Comparison of ENCODE assay signal across 10 mouse cellular contexts in genomic region chr6:6088151-6088550, GRCm38 (mm10).
DNase-seq lines count a peak whose midpoint lies in the region; ATAC-seq and TF ChIP-seq lines count a peak whose summit lies in the region.
"Had no signal": no experiment of that assay in that cellular context is flagged by ENCODE, and none has a peak within 500 bp of the region (broad histone marks: within the 10 kb centered on the region; RNA-seq: fewer than 3 reads in every experiment).

No protein-coding gene starts in this region.

- no peak overlapping the region for H3K9ac ChIP-seq in intestine, postnatal 0 days (ENCODE audit: low read depth, low read length)
- no peak overlapping the region for H3K9ac ChIP-seq in kidney, embryonic 16.5 days (replicated peaks; ENCODE audit: low read length)
- H3K9ac ChIP-seq: embryonic facial prominence, embryonic 15.5 days; liver, embryonic 13.5 days had no signal

- H3K27me3 ChIP-seq in intestine, postnatal 0 days (replicated peaks; ENCODE audit: control insufficient read depth, insufficient read depth, low read length), result no peaks in the 10 kb centered on the region
- no peaks in the 10 kb centered on the region for H3K27me3 ChIP-seq in kidney, embryonic 16.5 days (ENCODE audit: insufficient read depth, low read length)
- H3K27me3 ChIP-seq: embryonic facial prominence, embryonic 15.5 days; liver, embryonic 13.5 days had no signal

- no peaks in the 10 kb centered on the region for H3K9me3 ChIP-seq in intestine, postnatal 0 days (ENCODE audit: control insufficient read depth)
- H3K9me3 ChIP-seq in kidney, embryonic 16.5 days (ENCODE audit: low read length), result no peaks in the 10 kb centered on the region
- H3K9me3 ChIP-seq: embryonic facial prominence, embryonic 15.5 days; liver, embryonic 13.5 days had no signal

- ATAC-seq in intestine, postnatal 0 days, result no peak
- ATAC-seq in kidney, embryonic 16.5 days (ENCODE audit: low FRiP score, low TSS enrichment), result no peak

- 85% methylated on average over 4 of the region's 4 CpGs for WGBS in intestine, postnatal 0 days
- 86% methylated on average over 4 of the region's 4 CpGs for WGBS in kidney, embryonic 16.5 days

- H3K27ac ChIP-seq in intestine, postnatal 0 days (ENCODE audit: low read depth, low read length), result no peak overlapping the region
- no peak overlapping the region for H3K27ac ChIP-seq in kidney, embryonic 16.5 days (ENCODE audit: low read length)
- H3K27ac ChIP-seq: embryonic facial prominence, embryonic 15.5 days; liver, embryonic 13.5 days had no signal

- no peak overlapping the region for H3K4me3 ChIP-seq in intestine, postnatal 0 days (ENCODE audit: low read depth, low read length)
- no peak overlapping the region for H3K4me3 ChIP-seq in kidney, embryonic 16.5 days (ENCODE audit: low read length)
- H3K4me3 ChIP-seq: embryonic facial prominence, embryonic 15.5 days; liver, embryonic 13.5 days had no signal

- H3K36me3 ChIP-seq in intestine, postnatal 0 days (ENCODE audit: control insufficient read depth, insufficient read depth), result peaks cover 6% of the 10 kb centered on the region; the same call in 1 of the 2 replicates
- 0 out of 2 replicates have a peak, but pooled peaks cover 4% of the 10 kb centered on the region for H3K36me3 ChIP-seq in kidney, embryonic 16.5 days (ENCODE audit: insufficient read depth, low read length)
- H3K36me3 ChIP-seq: embryonic facial prominence, embryonic 15.5 days had no signal

- peak; percentile 78 for DNase-seq in Muller cell, postnatal 12 days (ENCODE audit: inconsistent ontology term)
- DNase-seq in brain, embryonic 14.5 days (ENCODE audit: low read depth), result peak; percentile 87
- DNase-seq in gonadal fat pad, adult 2 months (ENCODE audit: low read depth), result peak; percentile 67
- DNase-seq in left cerebral cortex, adult 8-10 months (ENCODE audit: low spot score in 2 of 2), result peak; percentile 15 to 76
- DNase-seq in MN1 (ENCODE audit: low spot score), result no peak
- DNase-seq in gastrocnemius, postnatal 25 days, result no peak
- DNase-seq: liver, embryonic 13.5 days had no signal

- no peak for TF ChIP-seq CTCF in brain, embryonic 14.5 days (IDR thresholded peaks at IDR 0.05; ENCODE audit: borderline replicate concordance, extremely low read depth, insufficient read depth, insufficient read length)
- TF ChIP-seq CTCF in intestine, postnatal 0 days (IDR thresholded peaks at IDR 0.05; ENCODE audit: low read depth), result no peak

- no peaks in the 10 kb centered on the region for H3K4me1 ChIP-seq in intestine, postnatal 0 days (replicated peaks; ENCODE audit: control insufficient read depth, insufficient read depth, low read length)
- H3K4me1 ChIP-seq in kidney, embryonic 16.5 days (ENCODE audit: insufficient read depth, low read length), result no peaks in the 10 kb centered on the region; the same call in 1 of the 2 replicates
- H3K4me1 ChIP-seq: embryonic facial prominence, embryonic 15.5 days; liver, embryonic 13.5 days had no signal

- no peak for TF ChIP-seq POLR2A in brain, embryonic 14.5 days (IDR thresholded peaks at IDR 0.05; ENCODE audit: borderline replicate concordance, extremely low read depth, insufficient read depth, insufficient read length, poor library complexity, severe bottlenecking)

- H3K4me2 ChIP-seq in intestine, postnatal 0 days (replicated peaks; ENCODE audit: low read depth), result no peak overlapping the region
- H3K4me2 ChIP-seq in kidney, embryonic 16.5 days (replicated peaks; ENCODE audit: low read depth, low read length), result no peak overlapping the region
- H3K4me2 ChIP-seq: embryonic facial prominence, embryonic 15.5 days; liver, embryonic 13.5 days had no signal

Comparison
In these comparisons a context has a peak if more than half of its experiments do, and no peak if none do; other contexts are left out.
1. DNase-seq: peak in Muller cell, postnatal 12 days (single experiment), brain, embryonic 14.5 days (single experiment), gonadal fat pad, adult 2 months (single experiment) and left cerebral cortex, adult 8-10 months (2 of 2); none in MN1 (single experiment) and gastrocnemius, postnatal 25 days (single experiment).